Mouse (Mus musculus) hindbrain, embryonic 13.5 days (tissue): ENCODE measurements at regions not wholly inside any gene's neighbourhood (a gene's known extent, or its start where the extent isn't known, plus 50 kb on each side); places are given as distances from the start of the nearest gene placed in this dataset.

ENCODE experiments used
- ATAC-seq: fragments of 200-750 bp; cut with Nextera tagmentation; 2 replicates; pipeline ENCODE4 v1.8.0; 2017; ENCODE audit warnings: moderate TSS enrichment; ENCODE audit not compliant: low FRiP score
- H3K27ac ChIP-seq: fragments of 300-500 bp; sonication (generic); 2 replicates; pipeline ENCODE4 v1.5.1; 2015; ENCODE audit warnings: inconsistent platforms, mild to moderate bottlenecking, moderate library complexity
- H3K27me3 ChIP-seq: fragments of 300-500 bp; sonication (generic); 2 replicates; pipeline ENCODE4 v1.6.1; 2015; ENCODE audit warnings: mild to moderate bottlenecking, inconsistent platforms
- H3K36me3 ChIP-seq: fragments of 300-500 bp; sonication (generic); 2 replicates; pipeline ENCODE4 v1.6.1; 2015; ENCODE audit warnings: mild to moderate bottlenecking, inconsistent platforms
- H3K4me1 ChIP-seq: fragments of 300-500 bp; sonication (generic); replicated peaks from 2 replicates; pipeline ENCODE4 v1.6.1; 2015; ENCODE audit warnings: inconsistent platforms
- H3K4me2 ChIP-seq: fragments of 300-500 bp; sonication (generic); 2 replicates; pipeline ENCODE4 v1.6.1; 2015; ENCODE audit warnings: inconsistent platforms, mild to moderate bottlenecking, moderate library complexity
- H3K4me3 ChIP-seq: fragments of 300-500 bp; sonication (generic); 2 replicates; pipeline ENCODE4 v1.5.1; 2015; ENCODE audit warnings: mild to moderate bottlenecking, inconsistent platforms
- H3K9ac ChIP-seq: fragments of 300-500 bp; sonication (generic); 2 replicates; pipeline ENCODE4 v1.6.1; 2015; ENCODE audit warnings: mild to moderate bottlenecking, inconsistent platforms
- H3K9me3 ChIP-seq: fragments of 300-500 bp; sonication (generic); 2 replicates; pipeline ENCODE4 v1.6.1; 2016; ENCODE audit warnings: inconsistent platforms
- WGBS: fragments of 180-500 bp; shearing (Covaris S2); methylation state at CpG from one replicate; pipeline ENCODE4 v1.1.7; 2015; 5-methylcytosine and 5-hydroxymethylcytosine counted together

DNA sequence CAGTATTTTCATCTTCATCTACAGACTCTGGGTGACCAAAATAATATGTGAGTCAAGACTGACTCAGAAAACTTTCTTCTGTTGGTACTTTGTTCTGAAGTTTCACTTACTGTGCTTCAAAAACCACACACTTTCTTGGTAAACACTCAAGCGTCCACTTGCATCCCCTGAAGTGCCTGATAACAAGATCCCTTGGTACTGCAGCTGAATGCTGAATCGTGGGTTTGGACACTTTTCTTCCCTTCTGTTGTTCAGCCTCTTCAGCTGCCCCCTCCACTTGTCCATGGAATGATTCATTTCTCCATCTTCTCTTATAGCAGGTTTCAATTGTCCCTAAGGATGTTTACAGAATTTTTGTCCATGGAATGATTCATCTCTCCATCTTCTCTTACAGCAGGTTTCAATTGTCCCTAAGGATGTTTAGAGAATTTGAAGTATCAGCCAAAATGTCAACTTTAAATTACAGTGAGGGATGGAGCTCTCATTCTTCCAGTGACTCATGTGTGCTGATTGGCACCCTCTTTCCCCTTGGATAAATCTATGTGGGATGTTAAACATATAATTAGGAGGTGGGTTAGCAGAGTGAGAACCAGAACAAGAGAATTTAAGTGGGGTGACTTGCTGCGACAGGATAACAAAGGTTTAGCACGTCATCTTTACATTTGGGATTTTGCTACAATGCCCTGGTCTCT, 57.7 kb upstream of the Pdk4 start:
- no peak overlapping the region for H3K4me3 ChIP-seq
- no peak overlapping the region for H3K4me2 ChIP-seq
- WGBS: 74% methylated on average over 4 of the region's 4 CpGs
- no peak for ATAC-seq
- no peaks in the 10 kb centered on the region for H3K9me3 ChIP-seq
- H3K9ac ChIP-seq: no peak overlapping the region
- no peaks in the 10 kb centered on the region for H3K4me1 ChIP-seq
- H3K27ac ChIP-seq: no peak overlapping the region
- no peaks in the 10 kb centered on the region for H3K36me3 ChIP-seq
- no peaks in the 10 kb centered on the region for H3K27me3 ChIP-seq

DNA sequence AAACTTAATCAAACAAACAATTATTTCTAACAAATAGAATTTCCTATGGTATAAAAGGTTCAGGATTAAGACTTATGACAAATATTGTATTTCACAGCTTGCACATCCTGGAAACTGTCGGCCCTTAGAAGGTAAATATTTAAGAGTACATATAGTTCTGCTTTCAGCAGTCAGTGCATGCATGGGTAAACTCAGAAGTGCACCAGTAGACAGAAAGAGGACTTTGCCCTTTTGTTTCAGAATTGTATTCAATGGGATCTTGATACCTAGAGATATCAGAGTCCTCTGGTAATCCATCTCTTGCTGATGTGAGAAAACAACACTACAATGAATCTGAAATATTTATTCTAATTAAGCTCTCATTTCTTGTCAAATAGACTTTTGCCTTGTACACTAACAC, 54.0 kb upstream of the Pdk4 start:
- no peaks in the 10 kb centered on the region for H3K27me3 ChIP-seq
- H3K4me1 ChIP-seq: no peaks in the 10 kb centered on the region
- H3K4me3 ChIP-seq: no peak overlapping the region
- no peaks in the 10 kb centered on the region for H3K9me3 ChIP-seq
- no peak overlapping the region for H3K9ac ChIP-seq
- no peak overlapping the region for H3K27ac ChIP-seq
- H3K4me2 ChIP-seq: no peak overlapping the region
- 85% methylated on average over 1 of the region's 1 CpGs for WGBS
- ATAC-seq: no peak
- H3K36me3 ChIP-seq: no peaks in the 10 kb centered on the region
